Comparison of ENCODE assay signal across 25 mouse cellular contexts in the genomic region with DNA sequence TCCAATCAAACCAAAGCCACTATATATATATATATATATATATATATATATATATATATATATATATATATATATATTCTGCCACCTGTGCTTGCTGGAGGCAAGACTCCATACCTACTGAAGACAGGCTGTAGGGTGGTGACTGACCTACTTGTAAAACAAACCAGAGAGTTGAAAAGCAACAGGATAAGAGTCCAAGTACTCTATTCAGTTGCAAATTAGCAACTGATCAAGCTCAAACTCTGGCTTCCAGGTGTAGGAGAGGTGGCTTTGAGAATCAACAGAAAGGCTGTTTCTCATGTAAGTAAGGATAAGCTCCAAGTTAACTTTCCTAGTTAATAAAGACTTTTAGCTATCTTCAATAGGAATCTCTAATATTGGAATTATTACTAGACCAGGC.
"Had no signal": no experiment of that assay in that cellular context is flagged by ENCODE, and none has a peak within 500 bp of the region (broad histone marks: within the 10 kb centered on the region; RNA-seq: fewer than 3 reads in every experiment).

No protein-coding gene starts in this region.

- ATAC-seq: forebrain, embryonic 13.5 days; forebrain, embryonic 14.5 days; forebrain, embryonic 15.5 days; forebrain, embryonic 16.5 days; forebrain, postnatal 0 days had no signal

- H3K27me3 ChIP-seq: embryonic facial prominence, embryonic 12.5 days; embryonic facial prominence, embryonic 13.5 days; embryonic facial prominence, embryonic 15.5 days; forebrain, embryonic 12.5 days; forebrain, embryonic 13.5 days; forebrain, embryonic 15.5 days had no signal

- H3K27ac ChIP-seq: embryonic facial prominence, embryonic 10.5 days; embryonic facial prominence, embryonic 12.5 days; embryonic facial prominence, embryonic 13.5 days; embryonic facial prominence, embryonic 15.5 days; forebrain, embryonic 10.5 days; forebrain, embryonic 12.5 days; forebrain, embryonic 13.5 days; forebrain, embryonic 15.5 days; gastrocnemius, adult 2 months; heart, adult 2 months; heart, embryonic 10.5 days had no signal

- DNase-seq: cerebellum, postnatal 10 days; cerebellum, postnatal 14 days; cerebellum, postnatal 25 days; cerebellum, postnatal 36 days; embryo, embryonic 11 days; forebrain, postnatal 0 days; gastrocnemius, adult 2 months; gastrocnemius, postnatal 10 days; gastrocnemius, postnatal 14 days; gastrocnemius, postnatal 25 days; gastrocnemius, postnatal 36 days; heart, adult 18-20 months; heart, adult 2 months had no signal

- H3K36me3 ChIP-seq: embryonic facial prominence, embryonic 10.5 days; embryonic facial prominence, embryonic 12.5 days; embryonic facial prominence, embryonic 13.5 days; embryonic facial prominence, embryonic 15.5 days; forebrain, embryonic 10.5 days; forebrain, embryonic 12.5 days; forebrain, embryonic 15.5 days; heart, embryonic 10.5 days had no signal

- H3K9me3 ChIP-seq: embryonic facial prominence, embryonic 10.5 days; embryonic facial prominence, embryonic 12.5 days; embryonic facial prominence, embryonic 13.5 days; embryonic facial prominence, embryonic 15.5 days; forebrain, embryonic 10.5 days; forebrain, embryonic 12.5 days; forebrain, embryonic 13.5 days; forebrain, embryonic 15.5 days; heart, embryonic 10.5 days had no signal

- H3K9ac ChIP-seq: embryonic facial prominence, embryonic 12.5 days; embryonic facial prominence, embryonic 13.5 days; embryonic facial prominence, embryonic 15.5 days; forebrain, embryonic 12.5 days; forebrain, embryonic 13.5 days; forebrain, embryonic 15.5 days; forebrain, postnatal 0 days had no signal

- H3K4me2 ChIP-seq: embryonic facial prominence, embryonic 12.5 days; embryonic facial prominence, embryonic 13.5 days; embryonic facial prominence, embryonic 15.5 days; forebrain, embryonic 12.5 days; forebrain, embryonic 13.5 days; forebrain, embryonic 15.5 days had no signal

- H3K4me3 ChIP-seq: embryonic facial prominence, embryonic 10.5 days; embryonic facial prominence, embryonic 12.5 days; embryonic facial prominence, embryonic 13.5 days; embryonic facial prominence, embryonic 15.5 days; erythroblast, embryonic 14.5 days; forebrain, embryonic 10.5 days; forebrain, embryonic 12.5 days; forebrain, embryonic 13.5 days; forebrain, embryonic 15.5 days; gastrocnemius, adult 2 months; heart, adult 2 months; heart, embryonic 10.5 days had no signal

- H3K4me1 ChIP-seq: embryonic facial prominence, embryonic 10.5 days; embryonic facial prominence, embryonic 12.5 days; embryonic facial prominence, embryonic 13.5 days; embryonic facial prominence, embryonic 15.5 days; forebrain, embryonic 10.5 days; forebrain, embryonic 12.5 days; forebrain, embryonic 13.5 days; forebrain, embryonic 15.5 days; heart, embryonic 10.5 days had no signal
